Mouse (Mus musculus) small intestine, adult 2 months (tissue): ENCODE results near the gene Angptl6. TPM values are rescaled to one million over a fixed set of nuclear protein-coding genes. Genes with fewer than 3 reads are reported as not detected.
A peak's percentile ranks its signal among the peaks of the same experiment; 100 is the strongest.
"Not testable (repeated sequence)": the region's sequence is repeated elsewhere in the genome, so short reads cannot be mapped to it uniquely, and the experiment has no call there.

Experiments used
- H3K27ac ChIP-seq: fragments of 200-500 bp; 2 replicates; pipeline ENCODE4 v1.5.1; 2012; ENCODE audit warnings: low read depth, low read length, control low read depth, inconsistent platforms; ENCODE audit not compliant: insufficient read depth
- H3K27me3 ChIP-seq: fragments of 200-500 bp; 2 replicates; pipeline ENCODE4 v1.6.1; 2012; ENCODE audit warnings: mild to moderate bottlenecking, moderate library complexity, low read length, inconsistent platforms; ENCODE audit not compliant: control insufficient read depth, insufficient read depth
- H3K36me3 ChIP-seq: fragments of 200-500 bp; 2 replicates; pipeline ENCODE4 v1.6.1; 2012; ENCODE audit warnings: mild to moderate bottlenecking, low read length, control low read depth, inconsistent platforms; ENCODE audit not compliant: control insufficient read depth, insufficient read depth
- H3K4me1 ChIP-seq: fragments of 200-500 bp; 2 replicates; pipeline ENCODE4 v1.6.1; 2012; ENCODE audit warnings: low read length, inconsistent platforms, mixed read lengths; ENCODE audit not compliant: control insufficient read depth, insufficient read depth, insufficient read length
- H3K4me3 ChIP-seq: fragments of 200-500 bp; 2 replicates; pipeline ENCODE4 v1.5.1; 2012; ENCODE audit warnings: low read depth, mild to moderate bottlenecking, control low read depth, inconsistent platforms, low read length, moderate library complexity
- CTCF ChIP-seq: fragments of 200-500 bp; IDR thresholded peaks from 2 replicates; pipeline ENCODE4 v1.5.1; 2012; ENCODE audit warnings: low read depth, mild to moderate bottlenecking, control low read depth, inconsistent platforms, low read length, moderate library complexity, mixed read lengths; ENCODE audit not compliant: insufficient replicate concordance, insufficient read length; ENCODE audit errors: extremely low read depth
- POLR2A ChIP-seq: fragments of 200-500 bp; IDR thresholded peaks from 2 replicates; pipeline ENCODE4 v1.6.1; 2012; ENCODE audit warnings: low read depth, mild to moderate bottlenecking, control low read depth, inconsistent platforms, low read length, moderate library complexity
- WGBS: fragments of 180-500 bp; shearing (Covaris S2); methylation state at CpG from one replicate; pipeline ENCODE4 v1.1.7; 2018; 5-methylcytosine and 5-hydroxymethylcytosine counted together
- polyA plus RNA-seq: library from polyadenylated mRNA; depleted of rRNA; stranded (reverse); fragments of >200 nt; gene quantifications from 2 replicates; pipeline ENCODE4 v1.2.3, GENCODE M21; 2012

Gene Angptl6
- polyA plus RNA-seq, 1 experiment, result 8.0 TPM

GRCm38 (mm10) chr9:20861821-20862220, 17.7 kb downstream of the Angptl6 start:
- 17% methylated on average over 4 of the region's 4 CpGs for WGBS

GRCm38 (mm10) chr9:20859926-20860325, 19.6 kb downstream of the Angptl6 start:
- TF ChIP-seq CTCF (no peak), POLR2A (no peak)
- WGBS, result 45% methylated on average over 6 of the region's 6 CpGs
- Histone ChIP-seq H3K4me3 (no peak overlapping the region), H3K27ac (no peak overlapping the region), H3K27me3 (no peaks in the 10 kb centered on the region), H3K36me3 (no peaks in the 10 kb centered on the region), H3K4me1 (no peaks in the 10 kb centered on the region)

More at GRCm38 (mm10) chr9:20861821-20862220, 17.7 kb downstream of the Angptl6 start:
- Histone ChIP-seq H3K27me3 (no peaks in the 10 kb centered on the region), H3K4me1 (no peaks in the 10 kb centered on the region), H3K4me3 (no peak overlapping the region), H3K36me3 (no peaks in the 10 kb centered on the region), H3K27ac (no peak overlapping the region)
- no peak for TF ChIP-seq POLR2A
- peak; percentile 49; the same call in 1 of the 2 replicates for TF ChIP-seq CTCF

DNA sequence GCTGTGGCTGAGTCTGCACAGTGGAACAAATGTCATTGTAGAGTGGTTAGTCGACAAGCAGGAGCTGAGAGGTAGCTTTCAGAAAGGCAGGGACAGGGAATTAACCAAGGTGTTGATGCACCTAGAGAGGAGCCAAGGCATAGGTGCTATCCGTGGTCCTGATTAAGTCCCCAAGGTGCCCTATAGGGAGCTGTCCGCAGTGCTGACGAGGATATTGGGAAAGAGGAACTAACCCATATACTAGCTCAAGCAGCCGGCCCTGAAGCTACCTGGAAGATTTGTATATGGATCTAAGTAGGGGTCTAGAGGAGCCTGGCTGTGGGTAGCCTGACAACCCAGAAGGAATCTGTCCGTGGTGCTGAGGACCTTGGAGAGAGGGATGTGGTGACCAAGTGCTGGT, 22.4 kb downstream of the Angptl6 start:
- Histone ChIP-seq H3K27ac (no peak overlapping the region), H3K36me3 (no peaks in the 10 kb centered on the region), H3K27me3 (no peaks in the 10 kb centered on the region), H3K4me1 (no peaks in the 10 kb centered on the region), H3K4me3 (no peak overlapping the region)
- TF ChIP-seq CTCF (no peak), POLR2A (no peak)
- WGBS, result 6% methylated on average over 6 of the region's 6 CpGs

- WGBS, result 83% methylated on average over 2 of the region's 2 CpGs
- no peak overlapping the region for H3K27ac ChIP-seq
Measured at GRCm38 (mm10) chr9:20850179-20850578, 29.3 kb downstream of the Angptl6 start.

GRCm38 (mm10) chr9:20842670-20843069, 36.9 kb downstream of the Angptl6 start:
- TF ChIP-seq CTCF (peak; percentile 35; the same call in 1 of the 2 replicates), POLR2A (no peak)

More at GRCm38 (mm10) chr9:20850179-20850578, 29.3 kb downstream of the Angptl6 start:
- Histone ChIP-seq H3K36me3 (no peaks in the 10 kb centered on the region), H3K4me1 (no peaks in the 10 kb centered on the region), H3K27me3 (no peaks in the 10 kb centered on the region), H3K4me3 (no peak overlapping the region)
- no peak for TF ChIP-seq POLR2A
- no peak for TF ChIP-seq CTCF

DNA sequence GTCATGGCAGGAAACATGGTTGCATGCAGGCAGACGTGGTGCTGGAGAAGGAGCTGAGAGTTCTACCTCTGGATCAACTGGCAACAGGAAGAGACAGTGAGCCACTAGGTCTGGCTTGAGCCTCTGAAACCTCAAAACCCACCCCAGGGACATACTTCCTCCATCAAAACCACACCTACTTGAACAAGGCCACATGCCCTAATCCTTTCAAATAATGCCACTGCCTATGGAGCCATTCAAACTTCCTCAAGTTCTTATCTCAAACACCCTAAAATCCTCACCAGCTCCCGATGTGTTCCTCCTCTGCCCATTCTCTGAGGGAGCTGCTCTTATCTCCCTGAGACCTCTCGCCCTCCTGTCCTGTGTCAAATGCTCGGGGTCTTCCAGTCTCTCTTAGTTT, 37.3 kb downstream of the Angptl6 start:
- no peak for TF ChIP-seq CTCF
- TF ChIP-seq POLR2A, result no peak
- H3K4me1 ChIP-seq, result no peaks in the 10 kb centered on the region
- H3K27ac ChIP-seq, result no peak overlapping the region
- H3K27me3 ChIP-seq, result no peaks in the 10 kb centered on the region
- WGBS, result 27% methylated on average over 4 of the region's 4 CpGs
- H3K4me3 ChIP-seq, result no peak overlapping the region
- H3K36me3 ChIP-seq, result no peaks in the 10 kb centered on the region

More at GRCm38 (mm10) chr9:20842670-20843069, 36.9 kb downstream of the Angptl6 start:
- H3K4me3 ChIP-seq, result no peak overlapping the region
- no peaks in the 10 kb centered on the region for H3K36me3 ChIP-seq
- H3K4me1 ChIP-seq, result no peaks in the 10 kb centered on the region
- 29% methylated on average over 2 of the region's 2 CpGs for WGBS
- H3K27me3 ChIP-seq, result no peaks in the 10 kb centered on the region
- no peak overlapping the region for H3K27ac ChIP-seq

GRCm38 (mm10) chr9:20838931-20839330, 40.6 kb downstream of the Angptl6 start:
- TF ChIP-seq POLR2A, result no peak
- TF ChIP-seq CTCF, result no peak
- Histone ChIP-seq H3K4me3 (no peak overlapping the region), H3K4me1 (no peaks in the 10 kb centered on the region), H3K27ac (no peak overlapping the region), H3K27me3 (no peaks in the 10 kb centered on the region), H3K36me3 (no peaks in the 10 kb centered on the region)
- 40% methylated on average over 6 of the region's 6 CpGs for WGBS

- Histone ChIP-seq H3K4me3 (no peak overlapping the region), H3K36me3 (no peaks in the 10 kb centered on the region), H3K27me3 (no peaks in the 10 kb centered on the region), H3K27ac (no peak overlapping the region), H3K4me1 (no peaks in the 10 kb centered on the region)
- TF ChIP-seq POLR2A (no peak), CTCF (no peak)
- 66% methylated on average over 9 of the region's 9 CpGs for whole genome bisulfite sequencing
Measured at GRCm38 (mm10) chr9:20837184-20837947, 42.2 kb downstream of the Angptl6 start.

DNA sequence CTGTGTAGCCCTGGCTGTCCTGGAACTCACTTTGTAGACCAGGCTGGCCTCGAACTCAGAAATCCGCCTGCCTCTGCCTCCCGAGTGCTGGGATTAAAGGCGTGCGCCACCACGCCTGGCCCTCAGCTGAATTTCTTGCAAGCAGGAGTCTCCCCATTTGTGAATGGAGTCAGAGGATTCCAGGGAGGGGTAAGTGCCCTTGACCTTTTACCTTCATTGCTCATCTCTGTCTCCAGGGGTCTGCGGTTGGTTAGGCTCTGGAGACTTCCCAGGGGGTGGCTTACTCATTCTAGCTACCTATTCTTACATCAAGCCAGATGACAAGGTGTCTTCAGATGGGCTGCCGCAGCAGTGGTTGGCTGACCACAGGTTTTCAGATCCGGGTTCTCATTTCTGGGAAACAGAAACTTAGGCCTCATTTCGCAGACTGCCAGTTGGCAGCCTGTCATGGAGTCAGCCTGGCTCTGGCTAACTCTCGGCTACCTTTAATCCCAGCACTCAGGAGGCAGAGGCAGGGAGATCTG, 44.0 kb downstream of the Angptl6 start:
- not testable (repeated sequence) for H3K4me1 ChIP-seq, H3K4me3 ChIP-seq, H3K27ac ChIP-seq, H3K36me3 ChIP-seq, H3K27me3 ChIP-seq
- WGBS, result 76% methylated on average over 11 of the region's 11 CpGs
